Mouse (Mus musculus): ENCODE results near the gene C2cd5. TPM values are rescaled to one million over a fixed set of nuclear protein-coding genes. Genes with fewer than 3 reads are reported as not detected.

The C2cd5 gene
- total and polyA plus RNA-seq, 3 experiments, result 16.8 to 149 (median 49.8) TPM

GRCm38 (mm10) chr6:142979665-142980660 is 120.0 kb downstream of the C2cd5 start:
- 0 out of 2 replicates have a peak, but pooled peaks cover under 1% of the 10 kb centered on the region for H3K4me1 ChIP-seq (ENCODE audit: insufficient read depth, low read depth, low read length)
- TF ChIP-seq GATA2 (IDR thresholded peaks at IDR 0.05; ENCODE audit: borderline replicate concordance, low read depth, low read length) (no peak), GATA1 (IDR thresholded peaks at IDR 0.05; ENCODE audit: borderline replicate concordance, low read length) (no peak), POLR2AphosphoS5 (IDR thresholded peaks at IDR 0.05; ENCODE audit: insufficient replicate concordance, low read depth, low read length) (no peak), CTCF (IDR thresholded peaks at IDR 0.05; ENCODE audit: low read depth, low read length) (no peak), TAL1 (conservative IDR thresholded peaks at IDR 0.05; ENCODE audit: low read depth, low read length) (no peak)
- H3K9me3 ChIP-seq (replicated peaks), result no peaks in the 10 kb centered on the region
- no peak overlapping the region for H3K4me3 ChIP-seq (ENCODE audit: low read depth, low read length)
- DNase-seq (ENCODE audit: low spot score), result no peak
- no peak for ATAC-seq (ENCODE audit: extremely low read depth, insufficient number of reproducible peaks, low FRiP score, poor library complexity, severe bottlenecking)
- peaks cover under 1% of the 10 kb centered on the region; the same call in 1 of the 2 replicates for H3K27me3 ChIP-seq (ENCODE audit: insufficient read depth, low read length)
- no peaks in the 10 kb centered on the region for H3K36me3 ChIP-seq (replicated peaks)

GRCm38 (mm10) chr6:142977221-142977620 is 122.7 kb downstream of the C2cd5 start:
- DNase-seq (ENCODE audit: low spot score) (no peak), ATAC-seq (ENCODE audit: extremely low read depth, insufficient number of reproducible peaks, low FRiP score, poor library complexity, severe bottlenecking) (no peak)
- Histone ChIP-seq H3K27me3 (ENCODE audit: insufficient read depth, low read length) (peaks cover 4% of the 10 kb centered on the region; the same call in 1 of the 2 replicates), H3K4me1 (ENCODE audit: insufficient read depth, low read depth, low read length) (0 out of 2 replicates have a peak, but pooled peaks cover 2% of the 10 kb centered on the region), H3K36me3 (replicated peaks) (no peaks in the 10 kb centered on the region), H3K4me3 (ENCODE audit: low read depth, low read length) (no peak overlapping the region), H3K9me3 (replicated peaks) (no peaks in the 10 kb centered on the region)
- TF ChIP-seq CTCF (IDR thresholded peaks at IDR 0.05; ENCODE audit: low read depth, low read length), result no peak
- TF ChIP-seq GATA2 (IDR thresholded peaks at IDR 0.05; ENCODE audit: borderline replicate concordance, low read depth, low read length), result no peak

- H3K4me3 ChIP-seq (ENCODE audit: low read depth, low read length), result no peak overlapping the region
- TF ChIP-seq TAL1 (conservative IDR thresholded peaks at IDR 0.05; ENCODE audit: low read depth, low read length) (no peak), GATA2 (IDR thresholded peaks at IDR 0.05; ENCODE audit: borderline replicate concordance, low read depth, low read length) (no peak), CTCF (IDR thresholded peaks at IDR 0.05; ENCODE audit: low read depth, low read length) (no peak), POLR2AphosphoS5 (IDR thresholded peaks at IDR 0.05; ENCODE audit: insufficient replicate concordance, low read depth, low read length) (no peak)
- H3K27me3 ChIP-seq (ENCODE audit: insufficient read depth, low read length), result peaks cover 4% of the 10 kb centered on the region; the same call in 1 of the 2 replicates
- no peak for ATAC-seq (ENCODE audit: extremely low read depth, insufficient number of reproducible peaks, low FRiP score, poor library complexity, severe bottlenecking)
- 0 out of 2 replicates have a peak, but pooled peaks cover 2% of the 10 kb centered on the region for H3K4me1 ChIP-seq (ENCODE audit: insufficient read depth, low read depth, low read length)
- no peak for DNase-seq (ENCODE audit: low spot score)
- no peaks in the 10 kb centered on the region for H3K9me3 ChIP-seq (replicated peaks)
- no peaks in the 10 kb centered on the region for H3K36me3 ChIP-seq (replicated peaks)
Observed at GRCm38 (mm10) chr6:142973289-142973688, 126.7 kb downstream of the C2cd5 start.

- peaks cover 4% of the 10 kb centered on the region; the same call in 1 of the 2 replicates for H3K27me3 ChIP-seq (ENCODE audit: insufficient read depth, low read length)
- H3K4me1 ChIP-seq (ENCODE audit: insufficient read depth, low read depth, low read length), result 0 out of 2 replicates have a peak, but pooled peaks cover 2% of the 10 kb centered on the region
- ATAC-seq (ENCODE audit: extremely low read depth, insufficient number of reproducible peaks, low FRiP score, poor library complexity, severe bottlenecking), result no peak
- DNase-seq (ENCODE audit: low spot score), result no peak
- H3K4me3 ChIP-seq (ENCODE audit: low read depth, low read length), result no peak overlapping the region
- H3K9me3 ChIP-seq (replicated peaks), result no peaks in the 10 kb centered on the region
- TF ChIP-seq TAL1 (conservative IDR thresholded peaks at IDR 0.05; ENCODE audit: low read depth, low read length) (no peak), CTCF (IDR thresholded peaks at IDR 0.05; ENCODE audit: low read depth, low read length) (no peak), POLR2AphosphoS5 (IDR thresholded peaks at IDR 0.05; ENCODE audit: insufficient replicate concordance, low read depth, low read length) (no peak), GATA1 (IDR thresholded peaks at IDR 0.05; ENCODE audit: borderline replicate concordance, low read length) (no peak), GATA2 (IDR thresholded peaks at IDR 0.05; ENCODE audit: borderline replicate concordance, low read depth, low read length) (no peak)
- H3K36me3 ChIP-seq (replicated peaks), result no peaks in the 10 kb centered on the region
Observed at GRCm38 (mm10) chr6:142972205-142972604, 127.7 kb downstream of the C2cd5 start.

GRCm38 (mm10) chr6:142967407-142967806 is 132.5 kb downstream of the C2cd5 start:
- Histone ChIP-seq H3K27me3 (ENCODE audit: insufficient read depth, low read length) (peaks cover 10% of the 10 kb centered on the region; the same call in 1 of the 2 replicates), H3K36me3 (replicated peaks) (no peaks in the 10 kb centered on the region), H3K9me3 (replicated peaks) (no peaks in the 10 kb centered on the region; the same call in 1 of the 2 replicates), H3K4me1 (ENCODE audit: insufficient read depth, low read depth, low read length) (no peaks in the 10 kb centered on the region), H3K4me3 (ENCODE audit: low read depth, low read length) (no peak overlapping the region)
- ATAC-seq (ENCODE audit: extremely low read depth, insufficient number of reproducible peaks, low FRiP score, poor library complexity, severe bottlenecking), result no peak
- TF ChIP-seq GATA2 (IDR thresholded peaks at IDR 0.05; ENCODE audit: borderline replicate concordance, low read depth, low read length) (no peak), GATA1 (IDR thresholded peaks at IDR 0.05; ENCODE audit: borderline replicate concordance, low read length) (no peak)
- DNase-seq (ENCODE audit: low spot score), result no peak

- no peak overlapping the region for H3K4me3 ChIP-seq (ENCODE audit: low read depth, low read length)
- H3K27me3 ChIP-seq (ENCODE audit: insufficient read depth, low read length), result peaks cover 10% of the 10 kb centered on the region; the same call in 1 of the 2 replicates
- no peaks in the 10 kb centered on the region for H3K36me3 ChIP-seq (replicated peaks)
- H3K9me3 ChIP-seq (replicated peaks), result no peaks in the 10 kb centered on the region; the same call in 1 of the 2 replicates
- DNase-seq (ENCODE audit: low spot score), result no peak
- no peaks in the 10 kb centered on the region for H3K4me1 ChIP-seq (ENCODE audit: insufficient read depth, low read depth, low read length)
- TF ChIP-seq CTCF (IDR thresholded peaks at IDR 0.05; ENCODE audit: low read depth, low read length) (no peak), TAL1 (conservative IDR thresholded peaks at IDR 0.05; ENCODE audit: low read depth, low read length) (no peak), GATA1 (IDR thresholded peaks at IDR 0.05; ENCODE audit: borderline replicate concordance, low read length) (no peak), GATA2 (IDR thresholded peaks at IDR 0.05; ENCODE audit: borderline replicate concordance, low read depth, low read length) (no peak), POLR2AphosphoS5 (IDR thresholded peaks at IDR 0.05; ENCODE audit: insufficient replicate concordance, low read depth, low read length) (no peak)
- no peak for ATAC-seq (ENCODE audit: extremely low read depth, insufficient number of reproducible peaks, low FRiP score, poor library complexity, severe bottlenecking)
Observed at GRCm38 (mm10) chr6:142964531-142965385, 135.2 kb downstream of the C2cd5 start.
